Mouse (Mus musculus) thymus, adult 2 months (tissue): ENCODE data around the gene Fads1. TPM values are rescaled to one million over a fixed set of nuclear protein-coding genes. Genes with fewer than 3 reads are reported as not detected.

Source experiments
- DNase-seq: peaks from one replicate; pipeline ENCODE4 v3.0.0; 2021
- H3K27ac ChIP-seq: fragments of 200-500 bp; 2 replicates; pipeline ENCODE4 v1.5.1; 2012; ENCODE audit warnings: low read length, control low read depth; ENCODE audit not compliant: control insufficient read depth, insufficient read depth
- H3K27me3 ChIP-seq: fragments of 200-500 bp; 2 replicates; pipeline ENCODE4 v1.6.1; 2012; ENCODE audit warnings: mild to moderate bottlenecking, low read length, moderate library complexity, mixed read lengths; ENCODE audit not compliant: control insufficient read depth, insufficient read depth
- H3K36me3 ChIP-seq: fragments of 200-500 bp; 2 replicates; pipeline ENCODE4 v1.6.1; 2012; ENCODE audit warnings: mild to moderate bottlenecking, low read length, moderate library complexity; ENCODE audit not compliant: control insufficient read depth, insufficient read depth
- H3K4me1 ChIP-seq: fragments of 200-500 bp; replicated peaks from 2 replicates; pipeline ENCODE4 v1.6.1; 2012; ENCODE audit warnings: low read length; ENCODE audit not compliant: control insufficient read depth, insufficient read depth
- H3K4me3 ChIP-seq: fragments of 200-500 bp; 2 replicates; pipeline ENCODE4 v1.5.1; 2012; ENCODE audit warnings: mild to moderate bottlenecking, low read length, control low read depth, moderate library complexity; ENCODE audit not compliant: control insufficient read depth, insufficient read depth
- CTCF ChIP-seq: fragments of 200-500 bp; IDR thresholded peaks from 2 replicates; pipeline ENCODE4 v1.5.1; 2012; ENCODE audit warnings: mild to moderate bottlenecking, control low read depth, low read length, moderate library complexity, borderline replicate concordance; ENCODE audit not compliant: control insufficient read depth, poor library complexity, insufficient read depth; ENCODE audit errors: extremely low read depth
- POLR2A ChIP-seq: fragments of 200-500 bp; IDR thresholded peaks from 2 replicates; pipeline ENCODE4 v1.6.1; 2012; ENCODE audit warnings: mild to moderate bottlenecking, low read length, control low read depth, moderate library complexity; ENCODE audit not compliant: control insufficient read depth, poor library complexity, insufficient read depth; ENCODE audit errors: extremely low read depth
- WGBS: fragments of 180-500 bp; shearing (Covaris S2); methylation state at CpG from one replicate; pipeline ENCODE4 v1.1.7; 2018; 5-methylcytosine and 5-hydroxymethylcytosine counted together
- polyA plus RNA-seq: library from polyadenylated mRNA; depleted of rRNA; stranded (reverse); fragments of >200 nt; gene quantifications from 2 replicates; pipeline ENCODE4 v1.2.3, GENCODE M21; 2012

Gene Fads1
- polyA plus RNA-seq, 1 experiment = 51.4 TPM

DNA sequence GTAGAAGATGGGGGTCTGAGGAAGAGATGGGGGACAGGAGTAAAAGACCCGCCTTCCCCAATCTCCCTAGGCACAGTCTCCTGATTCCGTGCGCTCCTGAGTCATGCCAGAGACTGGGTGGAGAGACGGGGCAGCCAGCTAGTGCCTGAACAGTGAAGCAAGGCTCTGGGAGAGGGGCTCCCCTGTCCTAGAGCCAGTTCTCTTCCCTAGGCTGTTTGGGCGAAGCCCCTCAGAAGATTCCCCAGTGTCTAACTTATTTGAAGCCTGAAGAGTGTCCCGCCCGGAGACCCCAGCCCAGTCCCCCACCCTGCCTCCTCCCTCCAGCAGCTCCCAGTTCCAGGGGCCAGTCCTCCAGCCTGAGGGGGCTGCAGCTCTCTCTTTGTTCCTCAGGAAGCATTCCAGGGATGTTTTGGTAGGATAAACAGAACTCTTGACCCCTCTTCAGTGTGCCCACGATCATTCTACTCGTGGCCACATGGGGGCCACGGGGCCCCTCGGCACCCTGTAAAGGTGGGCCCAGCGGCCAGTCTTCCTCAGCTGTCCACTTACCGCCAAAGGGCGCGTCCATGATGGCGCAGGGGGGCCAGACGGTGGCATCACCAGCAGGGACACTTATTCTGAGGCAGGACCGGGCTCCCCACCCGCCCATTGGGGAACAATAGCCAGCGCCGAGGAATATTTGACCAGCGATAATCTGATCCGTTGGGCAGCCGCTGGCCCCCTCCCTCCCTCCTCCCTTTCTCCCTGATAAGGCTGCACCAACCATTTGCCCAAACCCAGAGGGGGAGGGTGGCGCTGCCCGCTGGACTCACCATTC, 42.2 kb downstream of the Fads1 start:
- TF ChIP-seq CTCF (no peak), POLR2A (no peak)
- 88% methylated on average over 26 of the region's 26 CpGs for WGBS

GRCm38 (mm10) chr19:10225767-10226166, 43.1 kb downstream of the Fads1 start:
- no peaks in the 10 kb centered on the region for H3K27me3 ChIP-seq
- no peak for TF ChIP-seq POLR2A
- no peak for TF ChIP-seq CTCF
- H3K27ac ChIP-seq = no peak overlapping the region
- WGBS = 83% methylated on average over 4 of the region's 4 CpGs
- no peak for DNase-seq
- H3K4me1 ChIP-seq = no peaks in the 10 kb centered on the region
- no peaks in the 10 kb centered on the region for H3K36me3 ChIP-seq
- no peak overlapping the region for H3K4me3 ChIP-seq

More for the DNA sequence above, 42.2 kb downstream of the Fads1 start:
- Histone ChIP-seq H3K4me1 (no peaks in the 10 kb centered on the region), H3K4me3 (no peak overlapping the region), H3K27ac (no peak overlapping the region), H3K27me3 (no peaks in the 10 kb centered on the region), H3K36me3 (no peaks in the 10 kb centered on the region)
- DNase-seq = no peak

GRCm38 (mm10) chr19:10231016-10231415, 48.3 kb downstream of the Fads1 start:
- H3K36me3 ChIP-seq = no peaks in the 10 kb centered on the region
- H3K4me1 ChIP-seq = no peaks in the 10 kb centered on the region
- no peak for TF ChIP-seq POLR2A
- TF ChIP-seq CTCF = no peak
- WGBS = 77% methylated on average over 7 of the region's 7 CpGs
- no peak for DNase-seq
- H3K27ac ChIP-seq = no peak overlapping the region
- no peaks in the 10 kb centered on the region for H3K27me3 ChIP-seq
- H3K4me3 ChIP-seq = no peak overlapping the region

GRCm38 (mm10) chr19:10231871-10232270, 49.2 kb downstream of the Fads1 start:
- Histone ChIP-seq H3K36me3 (no peaks in the 10 kb centered on the region), H3K4me3 (no peak overlapping the region), H3K27ac (no peak overlapping the region), H3K4me1 (no peaks in the 10 kb centered on the region), H3K27me3 (no peaks in the 10 kb centered on the region)
- no peak for DNase-seq
- 67% methylated on average over 5 of the region's 5 CpGs for WGBS
- TF ChIP-seq POLR2A (no peak), CTCF (no peak)

- no peak overlapping the region for H3K4me3 ChIP-seq
- no peaks in the 10 kb centered on the region for H3K27me3 ChIP-seq
- no peaks in the 10 kb centered on the region for H3K4me1 ChIP-seq
- no peak overlapping the region for H3K27ac ChIP-seq
- 87% methylated on average over 9 of the region's 9 CpGs for WGBS
- H3K36me3 ChIP-seq = no peaks in the 10 kb centered on the region
- TF ChIP-seq POLR2A (no peak), CTCF (no peak)
- DNase-seq = no peak
Measured at GRCm38 (mm10) chr19:10232327-10233017, 49.8 kb downstream of the Fads1 start.

GRCm38 (mm10) chr19:10235784-10236565, 53.3 kb downstream of the Fads1 start:
- DNase-seq = no peak
- Histone ChIP-seq H3K36me3 (no peaks in the 10 kb centered on the region), H3K4me1 (peaks cover 6% of the 10 kb centered on the region; the same call in 1 of the 2 replicates), H3K27me3 (peaks cover 7% of the 10 kb centered on the region; the same call in 1 of the 2 replicates), H3K27ac (no peak overlapping the region), H3K4me3 (no peak overlapping the region)
- 86% methylated on average over 9 of the region's 9 CpGs for WGBS
- TF ChIP-seq POLR2A (no peak), CTCF (no peak)
